Mouse (Mus musculus) CD4-positive, CD25-positive, alpha-beta regulatory T cell, adult 2 months (primary cell): ENCODE measurements around the gene Hdac7.

Experiments
- DNase-seq: peaks from one replicate; pipeline ENCODE4 v3.0.0-alpha.2; 2012; ENCODE audit warnings: low read depth, low spot score

The Hdac7 gene

DNA sequence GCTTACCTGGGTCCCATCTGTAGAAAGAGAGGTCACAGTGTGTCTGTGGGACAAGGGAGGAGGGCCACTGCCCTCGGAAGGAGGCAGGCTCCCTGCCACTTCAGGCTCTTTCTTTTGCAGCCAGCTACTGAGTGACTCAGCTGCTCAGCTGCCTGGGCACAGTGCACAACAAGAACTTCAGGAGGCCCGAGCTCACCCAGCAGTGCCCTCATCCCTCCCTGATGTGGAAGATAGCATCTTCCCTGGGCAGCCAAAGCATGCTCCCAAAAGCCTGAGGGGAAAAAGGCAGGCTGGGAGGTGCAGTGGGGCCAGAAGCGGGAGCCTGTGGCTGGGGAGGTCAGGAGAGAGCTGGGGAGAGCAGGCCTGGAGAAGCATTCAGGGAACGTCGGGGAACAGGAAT, 29.6 kb downstream of the Hdac7 start:
- no peak for DNase-seq

DNA sequence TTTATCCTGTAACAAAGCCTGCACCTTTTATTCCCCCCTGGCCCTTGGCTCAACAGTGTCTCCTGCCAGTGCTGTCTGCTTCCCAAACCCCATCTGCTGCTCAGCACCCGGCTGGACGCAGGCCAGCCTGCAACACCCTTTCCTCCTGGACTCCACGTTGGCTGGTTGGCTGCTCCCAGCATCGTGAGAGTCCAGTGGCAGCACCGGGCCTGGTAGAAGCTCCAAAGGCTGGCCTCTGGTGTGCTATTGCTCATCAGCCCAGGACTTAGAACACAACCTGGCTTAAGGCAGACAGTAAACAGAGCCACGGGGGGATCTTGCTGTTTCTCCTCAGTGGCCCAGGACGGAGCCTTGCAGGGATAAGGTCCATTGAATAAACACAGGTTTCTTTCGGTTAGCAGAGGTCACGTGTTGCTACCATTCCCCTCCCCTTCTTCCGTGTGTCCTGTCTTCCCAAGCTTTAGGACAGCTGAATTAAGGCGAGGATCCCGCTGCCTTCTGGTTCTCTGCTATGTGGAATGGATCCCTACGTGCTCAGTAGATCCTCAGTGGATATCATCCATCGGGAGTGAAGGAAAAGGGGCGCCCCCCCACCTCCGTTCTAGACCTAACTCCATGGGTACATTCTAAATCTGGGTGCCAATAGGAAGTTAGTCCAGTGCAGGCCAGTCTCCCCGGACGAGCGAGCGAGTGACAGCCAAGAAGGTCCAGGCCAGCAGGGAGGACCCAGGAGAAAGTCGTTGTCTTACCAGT, 30.7 kb downstream of the Hdac7 start:
- DNase-seq, result no peak

DNA sequence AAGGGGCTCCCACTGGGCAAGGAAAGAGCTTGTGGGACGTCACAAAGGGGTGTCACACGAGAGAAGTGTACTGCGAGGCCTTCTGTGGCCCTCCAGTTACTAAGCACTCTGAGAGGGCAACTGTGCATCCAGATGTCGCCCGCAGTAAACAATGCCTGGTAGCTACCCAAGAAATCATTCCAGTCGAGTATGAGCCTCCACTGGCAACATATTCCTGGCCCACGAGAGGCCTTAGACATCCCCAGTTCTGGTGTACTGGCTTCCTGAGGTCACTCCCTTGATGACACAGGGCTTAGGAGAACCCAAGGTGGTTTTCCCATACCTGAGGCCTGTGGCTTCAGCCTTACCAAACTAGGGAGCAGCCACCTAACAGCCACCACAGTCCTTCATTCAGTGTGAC, 31.4 kb downstream of the Hdac7 start:
- DNase-seq, result no peak

DNA sequence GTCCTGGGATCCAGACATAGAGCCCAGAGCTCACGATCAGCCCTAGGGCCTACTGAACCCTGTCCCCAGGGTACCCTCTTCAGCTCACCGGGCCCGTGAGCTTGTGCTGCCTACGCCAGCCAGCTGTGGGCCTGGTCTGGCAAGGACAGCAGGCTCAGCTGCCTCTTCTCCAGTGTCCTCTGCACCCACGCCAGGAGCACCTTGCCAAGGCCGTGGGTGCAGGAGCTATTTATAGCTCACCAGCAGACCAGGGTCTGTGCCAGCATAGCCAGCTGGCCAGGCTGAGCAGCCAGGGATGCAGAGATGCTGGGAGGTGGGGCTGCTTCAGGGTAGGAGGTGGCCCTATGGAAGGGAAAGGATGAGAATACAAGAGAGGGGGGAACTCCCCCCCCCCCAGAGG, 32.2 kb downstream of the Hdac7 start:
- DNase-seq, result no peak

DNA sequence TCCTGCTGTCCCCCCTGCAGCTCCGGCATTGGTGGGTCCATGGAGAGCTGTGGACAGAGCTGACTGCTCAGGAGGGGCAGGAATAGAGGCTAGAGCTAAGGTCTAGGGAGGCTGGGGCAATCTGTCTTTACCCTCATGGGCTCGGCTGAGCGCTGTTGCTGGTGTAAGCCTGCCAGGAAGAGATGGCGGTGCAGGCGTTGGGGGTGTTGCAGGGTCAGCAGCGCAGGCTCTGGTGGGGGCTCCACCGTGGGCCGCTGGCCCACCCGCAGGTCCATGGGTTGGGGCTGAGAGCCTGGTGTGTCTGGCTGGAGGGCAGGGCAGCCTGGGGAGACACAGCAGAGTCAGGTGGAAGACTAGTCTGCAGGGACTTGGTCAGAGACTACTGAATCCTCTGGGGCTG, 33.0 kb downstream of the Hdac7 start:
- DNase-seq, result no peak

DNA sequence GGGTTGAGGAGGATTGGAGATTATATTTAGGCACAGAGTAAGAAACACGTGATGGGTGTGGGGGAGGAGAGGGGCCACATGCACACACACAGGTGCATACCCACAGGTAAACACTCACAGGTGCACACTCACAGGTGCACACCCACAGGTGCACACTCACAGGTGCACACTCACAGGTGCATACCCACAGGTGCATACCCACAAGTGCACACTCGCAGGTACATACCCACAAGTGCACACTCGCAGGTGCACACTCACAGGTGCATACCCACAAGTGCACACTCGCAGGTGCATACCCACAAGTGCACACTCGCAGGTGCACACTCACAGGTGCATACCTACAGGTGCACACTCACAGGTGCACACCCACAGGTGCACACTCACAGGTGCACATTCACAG, 33.9 kb downstream of the Hdac7 start:
- no peak for DNase-seq

DNA sequence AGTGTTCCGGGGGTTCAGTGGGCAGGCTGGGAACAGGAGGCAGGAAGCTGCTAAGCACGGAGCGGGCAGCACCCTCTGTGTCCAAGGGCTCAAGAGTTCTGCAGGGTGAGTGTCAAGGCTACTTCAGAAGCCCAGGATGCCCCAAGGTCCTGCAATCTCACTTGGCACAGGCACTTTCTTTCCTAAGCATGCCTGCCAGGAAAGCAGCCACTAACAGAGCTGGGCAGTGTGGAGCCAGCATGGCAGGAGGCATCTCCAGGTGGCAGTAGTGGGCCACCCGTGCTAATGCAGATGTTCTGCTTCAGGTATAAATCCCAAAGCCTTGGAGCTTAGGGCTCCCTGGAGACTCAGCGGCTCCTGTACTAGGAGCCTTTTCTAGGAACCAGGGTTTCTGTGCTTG, 34.4 kb downstream of the Hdac7 start:
- peak; percentile 53 for DNase-seq

DNA sequence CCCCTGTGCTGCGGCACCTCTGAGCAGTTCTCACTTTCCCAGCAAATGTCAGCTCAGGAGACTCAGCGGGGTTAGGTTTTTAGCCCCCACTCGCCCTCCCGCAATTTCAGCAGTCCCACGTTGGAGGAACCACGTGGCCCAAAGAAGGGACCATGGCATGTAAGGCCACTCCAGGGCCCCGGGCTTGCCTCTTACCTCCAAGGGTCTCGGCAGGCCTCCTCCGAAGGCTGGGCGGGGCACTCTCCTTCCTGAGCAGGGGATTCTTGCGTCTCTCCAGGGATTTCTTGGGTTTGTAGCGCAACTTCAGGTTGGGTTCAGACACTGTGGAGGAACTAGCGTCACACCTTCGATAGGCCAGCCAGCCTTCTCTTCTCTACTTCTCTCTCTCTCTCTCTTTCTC, 35.1 kb downstream of the Hdac7 start:
- DNase-seq, result no peak

DNA sequence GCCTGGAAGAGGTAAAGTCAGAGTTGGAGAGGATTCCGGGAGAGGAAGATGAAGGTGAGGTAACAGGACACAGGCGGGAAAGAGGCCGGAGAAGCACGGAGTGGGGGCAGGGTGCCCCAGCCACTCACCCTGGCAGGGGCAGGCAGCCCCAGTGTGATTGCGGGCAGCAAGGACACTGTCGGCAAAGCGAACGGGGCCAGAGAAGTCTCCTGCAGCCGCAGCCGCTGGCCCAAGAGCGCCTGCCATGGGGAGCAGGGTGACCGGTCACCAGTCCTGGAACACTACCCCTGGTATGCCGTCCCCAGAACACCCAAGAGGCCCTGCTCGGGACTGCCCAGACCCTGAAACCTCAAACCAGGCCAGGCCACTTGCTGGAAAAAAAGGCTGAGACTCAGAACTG, 35.8 kb downstream of the Hdac7 start:
- DNase-seq, result no peak

DNA sequence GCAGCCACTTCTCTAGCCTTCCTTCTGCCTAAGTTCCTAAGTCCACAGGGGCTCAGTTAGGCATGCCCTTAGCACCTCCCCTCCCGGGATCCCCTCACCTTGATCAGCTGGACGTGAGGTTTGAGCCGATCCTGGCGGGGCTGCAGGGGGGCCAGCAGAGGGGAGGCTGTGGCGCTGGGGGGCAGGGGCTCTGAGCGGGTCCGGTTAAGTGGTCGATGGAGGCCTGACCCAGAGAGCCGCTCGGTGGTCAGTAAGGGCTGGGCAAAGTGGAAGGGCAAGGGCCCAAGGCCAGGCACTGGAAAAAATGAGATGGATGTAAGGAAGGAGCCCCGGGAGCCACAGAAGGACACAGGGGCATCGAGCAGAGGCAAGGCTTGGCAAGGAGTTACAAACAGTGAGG, 36.4 kb downstream of the Hdac7 start:
- no peak for DNase-seq

DNA sequence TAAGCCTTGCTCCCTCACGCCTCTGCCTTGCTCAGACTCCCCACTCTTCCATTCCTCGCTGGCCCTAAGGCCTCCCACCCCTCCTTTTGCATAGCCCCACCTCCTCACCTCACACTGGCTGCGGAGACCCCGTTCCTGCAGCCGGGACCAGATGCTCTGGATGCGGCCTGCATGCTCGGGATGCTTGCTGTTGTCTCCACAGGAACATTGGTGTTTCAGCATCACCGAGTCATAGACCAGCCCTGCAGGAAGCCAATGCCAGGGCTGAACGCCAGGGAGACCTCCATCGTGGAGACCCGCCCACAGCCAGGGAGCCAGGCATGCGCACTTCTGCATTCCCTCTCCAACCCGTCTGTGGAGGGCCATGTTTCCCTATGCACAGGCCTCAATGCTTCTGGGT, 41.7 kb downstream of the Hdac7 start:
- DNase-seq, result no peak

DNA sequence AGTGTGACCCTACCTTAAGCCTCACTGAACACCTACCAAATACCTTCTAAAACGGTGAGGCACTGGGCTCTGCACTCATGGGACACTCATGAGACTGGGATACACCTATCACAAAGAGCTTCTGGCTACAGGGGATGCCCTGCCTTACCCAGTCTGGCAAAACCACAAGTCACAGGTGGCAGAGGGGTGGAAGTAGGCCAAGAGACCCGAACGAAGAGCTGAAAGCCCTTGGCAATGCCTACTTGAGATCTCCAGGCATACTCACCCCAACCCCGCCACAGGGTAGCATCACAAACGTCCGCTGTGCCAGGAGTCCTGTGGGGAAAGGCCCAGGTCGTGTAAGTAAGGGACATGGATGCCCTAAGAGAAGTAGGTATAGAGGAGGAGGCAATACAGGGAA, 42.5 kb downstream of the Hdac7 start:
- no peak for DNase-seq

DNA sequence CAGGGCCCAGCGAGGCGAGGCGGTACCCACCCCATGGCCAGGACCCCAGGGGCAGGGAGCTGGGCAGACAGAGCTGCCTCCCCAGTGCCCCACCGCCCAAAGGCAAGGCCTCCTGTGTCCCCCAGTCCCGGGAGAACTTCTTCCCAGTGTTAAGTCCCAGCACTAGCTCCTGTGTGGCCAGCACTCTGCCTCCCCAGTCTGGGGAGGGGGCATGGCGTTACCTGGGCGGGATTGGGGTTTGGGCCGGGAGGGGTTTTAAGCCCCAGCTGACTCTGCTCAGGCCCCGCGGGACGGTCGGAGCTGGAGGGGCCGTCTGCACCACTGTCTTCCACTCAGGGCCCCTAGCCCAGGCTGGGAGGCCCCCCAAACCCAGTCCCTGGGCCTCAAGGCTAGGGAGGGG, 43.4 kb downstream of the Hdac7 start:
- no peak for DNase-seq

DNA sequence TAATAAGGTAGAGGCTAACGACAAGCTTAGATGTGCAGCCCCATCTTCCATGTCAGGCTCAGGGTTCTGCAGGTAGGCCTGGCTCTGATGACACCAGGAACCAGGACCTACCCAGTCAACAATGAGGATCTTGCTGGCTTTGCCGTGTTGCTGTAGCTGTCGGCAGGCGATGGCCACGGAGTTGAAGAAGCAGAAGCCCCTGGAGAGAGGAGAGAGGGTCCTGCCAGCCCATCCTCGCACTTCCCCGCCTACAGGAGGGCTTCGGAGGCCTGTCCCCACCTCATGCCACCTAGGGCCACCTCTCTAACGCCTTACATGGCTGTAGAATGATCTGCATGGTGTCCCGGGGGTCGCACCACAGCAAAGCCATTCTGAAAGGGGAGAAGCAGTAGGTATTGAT, 44.9 kb downstream of the Hdac7 start:
- no peak for DNase-seq

DNA sequence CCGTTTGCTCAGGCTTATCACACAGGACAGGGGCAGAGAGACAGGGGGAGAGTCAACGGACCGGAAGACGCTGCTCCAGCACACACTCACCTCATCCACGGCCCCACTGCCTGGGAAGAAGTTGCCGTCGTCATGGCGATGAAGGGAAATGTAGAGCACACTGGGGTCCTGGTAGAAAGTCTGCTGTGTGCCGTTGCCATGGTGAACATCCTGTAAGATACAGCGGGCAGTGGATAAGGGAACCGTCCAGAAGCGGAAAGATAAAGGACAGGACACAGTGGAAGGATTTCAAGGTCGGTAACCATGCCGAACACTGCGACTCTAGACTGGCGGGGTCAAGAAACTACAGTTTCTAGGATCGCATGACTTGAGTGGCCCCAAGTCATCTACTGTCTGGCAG, 46.2 kb downstream of the Hdac7 start:
- no peak for DNase-seq

DNA sequence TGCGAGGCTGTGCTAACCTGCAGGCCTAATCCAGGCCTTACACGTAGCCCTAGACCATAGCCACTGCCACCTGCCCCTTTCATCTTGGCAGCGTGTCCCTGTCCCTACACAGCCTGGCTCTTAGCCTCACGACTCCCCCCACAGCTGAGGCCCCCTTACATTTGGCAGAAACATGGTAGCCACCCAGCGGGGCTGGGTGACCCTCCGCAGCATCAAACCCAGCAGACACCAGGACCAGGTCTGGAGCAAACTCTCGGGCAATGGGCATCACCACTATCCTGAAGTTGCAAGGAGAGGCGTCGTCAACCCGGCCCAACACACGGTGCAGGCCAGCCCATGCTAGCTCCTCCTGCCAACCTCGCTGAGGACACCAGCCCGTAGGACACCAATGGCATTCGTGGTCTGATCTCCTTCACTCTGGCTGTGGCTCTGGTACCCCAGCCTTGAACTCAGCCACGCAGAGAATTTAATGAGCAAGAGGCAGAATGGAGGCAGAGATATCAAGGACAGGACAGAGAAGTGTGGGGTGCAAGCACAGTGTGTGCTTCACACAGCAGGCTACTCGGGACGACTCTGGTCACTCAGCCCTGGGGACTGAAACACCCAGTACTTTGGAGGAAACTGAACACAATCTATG, 47.5 kb downstream of the Hdac7 start:
- DNase-seq, result no peak

DNA sequence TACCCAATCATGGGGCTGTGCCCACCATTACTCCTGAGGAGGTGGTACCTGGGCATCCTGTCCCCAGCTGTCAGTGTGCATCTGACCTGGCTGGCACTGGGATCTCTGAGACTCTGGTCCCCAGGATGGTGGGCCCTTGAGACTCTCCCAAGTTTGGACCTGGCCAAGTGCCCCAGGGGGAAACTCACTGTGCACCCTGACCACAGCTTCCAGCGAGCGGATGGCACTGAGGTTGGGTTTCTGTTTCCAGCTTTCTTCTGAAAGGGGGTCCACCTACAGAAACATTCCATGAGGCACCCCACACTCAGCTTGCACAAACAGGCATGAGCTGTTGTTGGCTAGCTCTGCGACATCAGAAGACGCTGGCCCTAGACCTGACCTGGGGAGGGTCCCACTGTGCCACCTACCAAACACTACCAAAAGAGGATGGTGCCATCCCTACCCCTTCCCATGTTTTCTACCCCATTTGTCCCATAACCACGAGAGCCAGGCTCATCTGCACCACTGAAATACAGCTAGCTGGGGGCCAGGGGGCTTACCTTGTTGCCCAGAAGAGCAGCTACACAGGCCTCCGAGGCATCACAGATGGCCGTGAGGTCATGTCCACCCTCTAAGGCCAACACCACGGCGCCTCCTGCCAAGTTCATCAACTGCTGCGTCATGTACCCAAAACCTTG, 48.6 kb downstream of the Hdac7 start:
- DNase-seq, result no peak

DNA sequence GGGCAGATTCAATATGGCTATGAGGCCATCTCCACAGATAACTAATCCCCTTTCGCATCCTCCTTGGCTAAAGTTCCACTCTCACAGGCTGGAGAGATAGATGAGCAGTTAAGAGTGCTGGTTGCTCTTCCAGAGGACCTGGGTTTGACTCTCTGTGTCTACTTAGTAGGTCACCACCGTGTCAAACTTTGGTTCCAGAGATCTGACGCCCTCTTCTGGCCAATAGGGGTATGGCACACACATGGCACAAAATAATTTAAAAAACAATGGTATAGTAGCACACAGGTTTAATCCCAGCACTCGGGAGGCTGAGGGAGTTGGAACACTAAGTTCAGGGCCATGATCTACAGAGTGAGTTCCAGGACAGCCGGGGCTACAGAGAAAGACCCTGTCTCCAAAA, 50.0 kb downstream of the Hdac7 start:
- DNase-seq, result peak; percentile 44

DNA sequence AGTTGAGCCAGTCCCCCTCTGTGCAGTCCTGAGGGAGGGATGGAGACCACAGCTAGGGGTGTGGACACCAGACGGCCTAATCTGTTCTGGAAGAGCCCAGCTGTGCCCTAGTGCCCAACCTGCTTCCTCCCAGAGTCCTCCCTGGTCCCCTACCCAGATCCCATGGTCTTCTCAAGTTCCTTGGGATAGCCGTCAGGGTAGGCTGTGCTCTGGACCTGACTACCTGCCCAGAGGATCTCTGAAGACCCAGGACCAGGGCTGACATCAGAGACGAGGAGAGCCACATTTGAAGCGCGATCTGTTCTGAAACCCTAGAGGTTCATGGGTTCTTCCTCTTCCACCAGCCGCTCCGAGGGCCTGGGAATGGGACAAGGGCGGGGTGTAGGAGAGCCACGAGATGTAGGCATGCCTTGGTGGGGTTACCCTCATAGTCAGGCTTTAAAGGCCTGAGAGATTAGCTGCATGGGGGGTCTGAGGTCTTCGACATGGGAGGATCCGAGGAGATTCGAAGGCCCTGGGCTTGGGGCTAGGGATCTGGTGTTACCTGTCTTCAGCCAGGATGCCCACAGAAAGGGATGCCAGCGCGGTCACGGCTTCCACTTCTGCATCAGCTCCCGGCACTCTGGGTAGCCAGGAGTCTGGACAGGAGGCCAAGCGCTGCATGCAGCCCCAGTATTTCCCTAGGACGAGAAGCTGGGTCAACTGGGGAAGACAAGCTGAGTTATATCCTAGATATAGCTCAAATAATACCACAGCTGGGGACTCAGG, 50.7 kb downstream of the Hdac7 start:
- no peak for DNase-seq

DNA sequence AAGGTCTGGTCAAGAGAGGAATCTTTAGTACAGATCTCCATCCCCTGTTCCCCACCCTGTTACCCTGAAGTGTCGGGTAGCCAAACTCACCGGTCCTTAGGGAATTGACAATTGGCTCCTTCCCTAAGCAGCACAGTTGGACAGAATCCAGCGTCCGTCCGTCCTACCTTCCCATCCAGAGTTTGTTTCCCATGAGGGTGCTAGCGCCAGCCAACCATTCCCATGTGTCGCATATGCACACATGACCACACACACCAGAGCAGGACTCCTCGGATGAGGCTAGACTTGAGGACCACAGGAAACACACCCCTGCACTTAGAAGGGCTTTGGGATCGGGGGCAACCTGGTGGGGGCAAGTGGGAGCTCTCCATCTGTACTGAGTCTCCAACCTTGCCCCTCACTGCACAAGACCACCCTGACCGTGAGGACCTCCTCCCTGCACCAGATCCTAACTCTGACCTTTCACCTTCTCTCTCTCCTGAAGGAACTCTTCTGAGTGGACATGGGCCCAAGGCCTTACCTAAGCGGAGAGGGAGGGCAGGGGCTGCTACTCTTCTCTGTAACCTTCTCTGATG, 53.1 kb downstream of the Hdac7 start:
- DNase-seq, result no peak

DNA sequence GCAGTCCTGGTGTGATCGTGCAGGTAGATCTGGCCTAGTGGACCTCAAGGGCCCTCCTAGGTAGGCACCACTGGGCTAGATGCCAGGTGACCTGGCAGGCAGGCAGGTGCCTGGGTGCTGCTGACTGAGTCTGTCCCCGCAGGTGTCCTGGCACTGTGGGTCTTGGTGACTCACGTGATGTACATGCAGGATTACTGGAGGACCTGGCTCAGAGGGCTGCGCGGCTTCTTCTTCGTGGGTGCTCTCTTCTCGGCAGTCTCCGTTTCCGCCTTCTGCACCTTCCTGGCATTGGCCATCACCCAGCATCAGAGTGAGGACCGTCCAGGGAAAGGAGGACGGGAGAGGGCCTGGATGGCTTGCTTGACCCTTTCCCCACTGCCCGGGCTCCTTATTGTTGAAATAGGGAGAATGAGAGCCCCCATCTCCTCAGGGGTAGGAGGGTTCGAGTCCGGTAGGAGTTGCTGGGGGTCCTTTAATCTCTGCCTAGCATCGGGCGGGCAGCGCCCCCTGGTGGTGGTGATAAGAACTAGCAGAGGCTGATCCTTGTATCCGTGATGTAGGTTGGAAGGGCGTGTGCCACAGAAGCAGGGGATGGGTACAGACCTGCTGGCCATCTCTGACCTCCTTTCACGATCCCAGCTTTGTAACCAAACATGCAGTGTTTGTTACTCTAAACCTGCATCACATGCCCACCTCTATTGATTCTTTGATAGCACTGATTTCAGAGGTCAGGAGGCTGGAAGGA, 54.4 kb downstream of the Hdac7 start:
- DNase-seq, result peak; percentile 82
